ENCODE assay signal across 12 mouse cellular contexts in genomic region chr7:110774674-110775073, GRCm38 (mm10). TPM values are rescaled to one million over a fixed set of nuclear protein-coding genes. Genes with fewer than 3 reads are reported as not detected.
DNase-seq lines count a peak whose midpoint lies in the region; ATAC-seq and TF ChIP-seq lines count a peak whose summit lies in the region.
"Had no signal": no experiment of that assay in that cellular context is flagged by ENCODE, and none has a peak within 500 bp of the region (broad histone marks: within the 10 kb centered on the region; RNA-seq: fewer than 3 reads in every experiment).

No protein-coding gene starts in this region.

- H3K27ac ChIP-seq in heart, embryonic 15.5 days, result no peak overlapping the region
- H3K27ac ChIP-seq in macrophage, result peak overlapping the region; percentile 91
- no peak overlapping the region for H3K27ac ChIP-seq in forebrain, embryonic 13.5 days
- H3K27ac ChIP-seq: midbrain, embryonic 12.5 days had no signal

- intact Hi-C loops in heart, postnatal 14 days (cut with DNase I), result no loop called here

- no peak for ATAC-seq in heart, embryonic 15.5 days (replicated peaks; ENCODE audit: insufficient number of reproducible peaks, insufficient read depth, low FRiP score, low read depth)
- ATAC-seq in G1E (ENCODE audit: extremely low read depth, insufficient number of reproducible peaks, low FRiP score, poor library complexity, severe bottlenecking), result peak; percentile 67
- ATAC-seq in common myeloid progenitor, adult 5-6 weeks (replicated peaks; ENCODE audit: low read depth, poor library complexity, severe bottlenecking), result peak; percentile 61
- ATAC-seq in forebrain, embryonic 13.5 days, result no peak
- ATAC-seq: Patski had no signal

- H3K36me3 ChIP-seq in heart, embryonic 15.5 days, result no peaks in the 10 kb centered on the region
- H3K36me3 ChIP-seq in G1E (replicated peaks), result peaks cover 32% of the 10 kb centered on the region
- peaks cover 14% of the 10 kb centered on the region; the same call in 1 of the 2 replicates for H3K36me3 ChIP-seq in macrophage (ENCODE audit: inconsistent target)
- H3K36me3 ChIP-seq in forebrain, embryonic 13.5 days (ENCODE audit: poor library complexity, severe bottlenecking), result no peaks in the 10 kb centered on the region
- H3K36me3 ChIP-seq: limb, embryonic 15.5 days; midbrain, embryonic 12.5 days had no signal

- H3K27me3 ChIP-seq in heart, embryonic 15.5 days, result no peaks in the 10 kb centered on the region
- no peaks in the 10 kb centered on the region for H3K27me3 ChIP-seq in G1E (ENCODE audit: insufficient read depth, low read length)
- H3K27me3 ChIP-seq in forebrain, embryonic 13.5 days, result peaks cover 2% of the 10 kb centered on the region
- H3K27me3 ChIP-seq: Patski had no signal

- H3K9ac ChIP-seq in heart, embryonic 15.5 days, result no peak overlapping the region
- H3K9ac ChIP-seq in forebrain, embryonic 13.5 days, result no peak overlapping the region
- H3K9ac ChIP-seq: limb, embryonic 15.5 days; midbrain, embryonic 12.5 days had no signal

- no peak for TF ChIP-seq CTCF in G1E (IDR thresholded peaks at IDR 0.05; ENCODE audit: low read depth, low read length)

- H3K4me3 ChIP-seq in heart, embryonic 15.5 days, result no peak overlapping the region
- H3K4me3 ChIP-seq in G1E (ENCODE audit: low read depth, low read length) (peak overlapping the region; percentile 73), macrophage (ENCODE audit: inconsistent target) (peak overlapping the region; percentile 36)
- H3K4me3 ChIP-seq in forebrain, embryonic 13.5 days, result no peak overlapping the region
- H3K4me3 ChIP-seq: midbrain, embryonic 12.5 days had no signal

- no peaks in the 10 kb centered on the region for H3K9me3 ChIP-seq in heart, embryonic 15.5 days (replicated peaks)
- no peaks in the 10 kb centered on the region for H3K9me3 ChIP-seq in G1E (replicated peaks)
- H3K9me3 ChIP-seq in forebrain, embryonic 13.5 days (replicated peaks), result no peaks in the 10 kb centered on the region
- H3K9me3 ChIP-seq: limb, embryonic 15.5 days; midbrain, embryonic 12.5 days had no signal

- H3K79me2 ChIP-seq in macrophage (ENCODE audit: inconsistent target), result peaks cover 82% of the 10 kb centered on the region

- 62% methylated on average over 8 of the region's 8 CpGs for WGBS in heart, embryonic 15.5 days
- WGBS in macrophage (ENCODE audit: missing documents), result 90% methylated on average over 8 of the region's 8 CpGs
- 92% methylated on average over 8 of the region's 8 CpGs for WGBS in forebrain, embryonic 13.5 days

- peaks cover 34% of the 10 kb centered on the region for H3K4me1 ChIP-seq in heart, embryonic 15.5 days (replicated peaks)
- H3K4me1 ChIP-seq in G1E (ENCODE audit: insufficient read depth, low read depth, low read length), result peaks cover 91% of the 10 kb centered on the region
- H3K4me1 ChIP-seq in forebrain, embryonic 13.5 days, result peaks cover 15% of the 10 kb centered on the region

- H3K4me2 ChIP-seq in heart, embryonic 15.5 days, result peak overlapping the region; percentile 57; the same call in 1 of the 2 replicates
- no peak overlapping the region for H3K4me2 ChIP-seq in forebrain, embryonic 13.5 days
- H3K4me2 ChIP-seq: midbrain, embryonic 12.5 days had no signal

- DNase-seq in heart, postnatal 14 days, result no peak
- DNase-seq in G1E (ENCODE audit: low spot score), result peak; percentile 85
- DNase-seq in gastrocnemius, postnatal 4 days (ENCODE audit: low spot score in 2 of 2), result no peak
- no peak for DNase-seq in adrenal gland, postnatal 25 days
- DNase-seq: right cerebral cortex, postnatal 4 days had no signal

RNA-seq across cellular contexts. Expression of gene Ampd3, which starts 6.7 kb away (rescaled TPM):
- polyA plus RNA-seq in heart, embryonic 15.5 days (2015; fragmentation: Nextera tagmentation; extraction: Ambion mirVana), result 8.0 and 9.3 TPM in 2 replicates
- total RNA-seq in heart, postnatal 14 days (2021), result 10 to 100 TPM; 41.2 to 41.7 TPM
- 64.1 and 69.5 TPM in 2 replicates for total RNA-seq in G1E (2014; fragmentation: Nextera tagmentation)
- 21.8 and 26.0 TPM in 2 replicates for total RNA-seq in G1E (2017)
- polyA plus RNA-seq in G1E (2012), result 10.7 and 13.1 TPM in 2 replicates
- total RNA-seq in common myeloid progenitor, adult 5-6 weeks (2017), result 9.0 and 17.3 TPM in 2 replicates
- total RNA-seq in macrophage (2018; cell fraction: chromatin; rRNA removed), result 100 to 1,000 TPM in 16 of 26 experiments, 10 to 100 TPM in 10; 73.4 to 834 (median 156) TPM
- total RNA-seq in macrophage (2018; cell fraction: cytosol; rRNA removed), result 100 to 1,000 TPM in 4 of 26 experiments, 10 to 100 TPM in 22; 22.3 to 172 (median 30.3) TPM
- total RNA-seq in macrophage (2018; cell fraction: nucleus; rRNA removed), result 100 to 1,000 TPM in 15 of 26 experiments, 10 to 100 TPM in 11; 35.2 to 511 (median 111) TPM
- 28.1 to 43.7 TPM (median 33.5 TPM) in 3 replicates for polyA plus RNA-seq in macrophage (2018)
- 1 to 10 TPM; 8.7 to 8.8 TPM for total RNA-seq in gastrocnemius, postnatal 4 days (2021)
- polyA plus RNA-seq in forebrain, embryonic 13.5 days (2015; fragmentation: Nextera tagmentation; extraction: Ambion mirVana), result 1.5 TPM in 2 replicates
- total RNA-seq in adrenal gland, postnatal 25 days (2021), result 18.9 and 24.6 TPM in 2 replicates

Comparison
In these comparisons a context has a peak if more than half of its experiments do, and no peak if none do; other contexts are left out.
1. ATAC-seq: peak in G1E (single experiment) and common myeloid progenitor, adult 5-6 weeks (single experiment); none in heart, embryonic 15.5 days (single experiment) and forebrain, embryonic 13.5 days (single experiment).
2. H3K4me3 ChIP-seq: peak in G1E (single experiment) and macrophage (single experiment); none in heart, embryonic 15.5 days (single experiment) and forebrain, embryonic 13.5 days (single experiment).